Mouse (Mus musculus) midbrain, embryonic 12.5 days (tissue): ENCODE results near the gene Sema4a. TPM values are rescaled to one million over a fixed set of nuclear protein-coding genes. Genes with fewer than 3 reads are reported as not detected.

ENCODE experiments used
- ATAC-seq: fragments of 200-750 bp; cut with Nextera tagmentation; 2 replicates; pipeline ENCODE4 v1.8.0; 2017; ENCODE audit warnings: low read depth, moderate TSS enrichment, moderate library complexity; ENCODE audit not compliant: low FRiP score
- H3K27ac ChIP-seq: fragments of 300-500 bp; sonication (generic); replicated peaks from 2 replicates; pipeline ENCODE4 v1.5.1; 2016; ENCODE audit warnings: mild to moderate bottlenecking
- H3K27me3 ChIP-seq: fragments of 300-500 bp; sonication (generic); 2 replicates; pipeline ENCODE4 v1.6.1; 2016; ENCODE audit warnings: mild to moderate bottlenecking
- H3K36me3 ChIP-seq: fragments of 300-500 bp; sonication (generic); 2 replicates; pipeline ENCODE4 v1.6.1; 2016
- H3K4me1 ChIP-seq: fragments of 300-500 bp; sonication (generic); 2 replicates; pipeline ENCODE4 v1.6.1; 2016
- H3K4me2 ChIP-seq: fragments of 300-500 bp; sonication (generic); replicated peaks from 2 replicates; pipeline ENCODE4 v1.6.1; 2016; ENCODE audit warnings: mild to moderate bottlenecking, moderate library complexity
- H3K4me3 ChIP-seq: fragments of 300-500 bp; sonication (generic); 2 replicates; pipeline ENCODE4 v1.5.1; 2016; ENCODE audit warnings: mild to moderate bottlenecking
- H3K9ac ChIP-seq: fragments of 300-500 bp; sonication (generic); replicated peaks from 2 replicates; pipeline ENCODE4 v1.6.1; 2016; ENCODE audit warnings: mild to moderate bottlenecking, moderate library complexity
- H3K9me3 ChIP-seq: fragments of 300-500 bp; sonication (generic); 2 replicates; pipeline ENCODE4 v1.6.1; 2016; ENCODE audit warnings: mild to moderate bottlenecking
- WGBS: fragments of 180-500 bp; shearing (Covaris S2); methylation state at CpG from one replicate; pipeline ENCODE4 v1.1.7; 2016; 5-methylcytosine and 5-hydroxymethylcytosine counted together
- polyA plus RNA-seq: library from polyadenylated mRNA; unstranded; fragments of >200 nt; fragmentation: Nextera tagmentation; extraction: Ambion mirVana; gene quantifications from 2 replicates; pipeline ENCODE4 v1.2.1, GENCODE M21; 2016

Sema4a gene
- polyA plus RNA-seq, 1 experiment from 2014 or later, result 20.3 TPM

DNA sequence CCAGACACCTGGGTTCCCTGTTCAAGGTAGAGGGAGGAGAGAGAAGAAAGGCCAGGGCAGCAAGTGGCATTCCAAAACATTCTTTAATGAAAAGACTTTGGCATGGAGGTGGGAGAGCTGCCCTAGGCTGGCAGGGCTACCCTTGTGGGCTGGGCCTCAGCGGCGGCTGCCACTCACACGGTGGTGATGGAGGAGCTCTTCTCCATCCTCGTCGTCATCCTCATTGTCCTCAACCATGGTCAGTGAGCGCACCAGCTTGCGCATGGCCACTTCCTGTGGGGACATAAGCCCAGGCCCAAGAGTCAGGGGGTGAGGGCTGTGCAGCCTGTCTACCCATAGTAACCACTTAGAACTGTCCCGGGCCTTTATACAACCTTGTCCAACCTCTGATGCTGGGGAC, 22.2 kb upstream of the Sema4a start:
- Histone ChIP-seq H3K27ac (no peak overlapping the region), H3K36me3 (no peaks in the 10 kb centered on the region), H3K9me3 (no peaks in the 10 kb centered on the region), H3K4me1 (peaks cover 14% of the 10 kb centered on the region), H3K27me3 (peaks cover 80% of the 10 kb centered on the region), H3K4me3 (no peak overlapping the region), H3K4me2 (no peak overlapping the region), H3K9ac (no peak overlapping the region)
- ATAC-seq, result no peak
- 76% methylated on average over 8 of the region's 8 CpGs for WGBS

- no peak overlapping the region; the same call in 1 of the 2 replicates for H3K9ac ChIP-seq
- H3K4me1 ChIP-seq, result peaks cover 13% of the 10 kb centered on the region
- H3K9me3 ChIP-seq, result no peaks in the 10 kb centered on the region
- no peak overlapping the region for H3K4me3 ChIP-seq
- WGBS, result 29% methylated on average over 18 of the region's 18 CpGs
- no peak overlapping the region for H3K4me2 ChIP-seq
- H3K36me3 ChIP-seq, result no peaks in the 10 kb centered on the region
- peaks cover 72% of the 10 kb centered on the region for H3K27me3 ChIP-seq
- ATAC-seq, result no peak
- H3K27ac ChIP-seq, result no peak overlapping the region
Measured at GRCm38 (mm10) chr3:88482336-88482735, 21.4 kb upstream of the Sema4a start.

DNA sequence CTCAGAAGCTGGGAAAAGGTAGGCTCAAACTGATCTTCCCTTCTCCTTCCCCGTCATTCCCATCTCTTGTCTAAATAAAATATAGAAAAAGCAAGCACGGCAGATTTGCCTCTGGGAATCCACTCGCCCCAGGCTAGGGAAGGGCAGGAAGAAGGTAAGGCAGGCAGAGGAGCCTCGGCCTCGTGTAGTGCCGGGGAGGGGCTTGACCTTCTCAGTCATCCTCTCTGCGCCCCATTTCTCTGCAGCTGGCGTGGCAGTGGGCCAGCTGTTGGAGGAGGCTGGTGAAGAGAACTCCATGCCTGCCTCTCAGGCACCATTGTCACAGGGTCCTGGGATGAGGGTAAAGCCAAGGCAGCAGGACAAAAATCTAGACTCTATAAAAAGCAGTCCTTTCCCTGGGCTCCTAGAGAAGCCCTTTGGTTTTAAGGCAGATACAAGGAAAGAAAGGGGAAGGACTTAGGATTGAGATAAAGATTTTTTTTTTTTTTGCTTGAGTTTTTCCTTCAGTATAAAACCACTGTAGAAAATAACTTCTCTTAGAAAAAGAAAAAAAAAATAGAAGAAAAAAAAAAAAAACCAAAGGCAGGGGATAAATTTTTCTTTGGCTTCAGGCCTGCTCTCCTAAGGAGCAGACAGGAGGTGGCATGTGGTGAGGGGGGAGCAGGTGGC, 20.5 kb upstream of the Sema4a start:
- H3K4me3 ChIP-seq, result no peak overlapping the region
- H3K4me1 ChIP-seq, result peaks cover 13% of the 10 kb centered on the region
- H3K27me3 ChIP-seq, result peaks cover 64% of the 10 kb centered on the region
- H3K9me3 ChIP-seq, result no peaks in the 10 kb centered on the region
- H3K9ac ChIP-seq, result no peak overlapping the region
- H3K36me3 ChIP-seq, result no peaks in the 10 kb centered on the region
- WGBS, result 61% methylated on average over 8 of the region's 8 CpGs
- no peak for ATAC-seq
- H3K4me2 ChIP-seq, result no peak overlapping the region
- H3K27ac ChIP-seq, result no peak overlapping the region

DNA sequence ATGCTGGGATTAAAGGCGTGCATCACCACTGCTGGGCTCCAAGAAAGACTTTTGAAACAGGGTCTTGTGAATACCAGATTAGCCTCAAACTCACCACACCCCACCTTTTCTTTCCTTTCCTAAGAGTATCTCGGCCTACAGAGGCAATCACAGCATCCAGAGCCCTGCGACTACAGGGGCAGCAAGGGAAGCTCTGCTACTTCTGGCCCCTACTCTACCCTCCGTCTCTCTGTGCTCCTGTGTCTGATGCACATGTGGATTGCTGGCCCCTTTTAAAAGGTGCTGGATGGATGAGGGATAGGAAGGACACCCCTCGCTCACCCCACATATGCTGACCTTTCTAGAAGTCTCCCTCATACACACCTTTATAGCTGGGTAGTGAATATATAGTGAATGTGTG, 19.7 kb upstream of the Sema4a start:
- no peak overlapping the region for H3K9ac ChIP-seq
- H3K4me2 ChIP-seq, result no peak overlapping the region
- no peak overlapping the region for H3K4me3 ChIP-seq
- H3K27me3 ChIP-seq, result peaks cover 56% of the 10 kb centered on the region
- no peak for ATAC-seq
- 89% methylated on average over 5 of the region's 5 CpGs for WGBS
- H3K27ac ChIP-seq, result no peak overlapping the region
- H3K36me3 ChIP-seq, result no peaks in the 10 kb centered on the region
- no peaks in the 10 kb centered on the region for H3K9me3 ChIP-seq
- H3K4me1 ChIP-seq, result peaks cover 13% of the 10 kb centered on the region

- Histone ChIP-seq H3K27ac (no peak overlapping the region), H3K4me1 (peaks cover 10% of the 10 kb centered on the region), H3K36me3 (no peaks in the 10 kb centered on the region), H3K27me3 (peaks cover 47% of the 10 kb centered on the region), H3K4me2 (no peak overlapping the region), H3K4me3 (no peak overlapping the region), H3K9ac (no peak overlapping the region), H3K9me3 (no peaks in the 10 kb centered on the region)
- no peak for ATAC-seq
- 92% methylated on average over 4 of the region's 4 CpGs for WGBS
Measured at GRCm38 (mm10) chr3:88479828-88480227, 18.8 kb upstream of the Sema4a start.

DNA sequence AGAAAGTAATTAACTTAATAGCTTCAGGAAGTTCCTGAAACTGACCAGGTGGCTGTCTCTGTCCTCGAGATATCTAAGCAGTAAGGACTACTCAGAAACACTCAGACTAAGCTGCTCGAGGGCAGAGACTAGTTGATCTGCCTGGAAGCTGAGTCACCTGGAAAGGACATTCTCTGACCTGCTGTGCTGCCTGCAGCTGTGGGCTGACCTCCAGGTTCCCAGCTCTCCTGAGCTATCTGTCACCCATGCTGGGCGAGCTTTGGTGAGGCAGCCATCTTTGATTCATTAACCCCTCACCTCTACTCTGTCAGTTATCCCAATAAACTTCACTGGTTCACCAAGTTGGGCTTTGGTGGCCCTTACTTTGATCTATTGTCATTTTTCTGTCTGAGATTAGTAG, 18.2 kb upstream of the Sema4a start:
- Histone ChIP-seq H3K4me3 (no peak overlapping the region), H3K9ac (no peak overlapping the region)
- WGBS, result 66% methylated on average over 3 of the region's 3 CpGs

DNA sequence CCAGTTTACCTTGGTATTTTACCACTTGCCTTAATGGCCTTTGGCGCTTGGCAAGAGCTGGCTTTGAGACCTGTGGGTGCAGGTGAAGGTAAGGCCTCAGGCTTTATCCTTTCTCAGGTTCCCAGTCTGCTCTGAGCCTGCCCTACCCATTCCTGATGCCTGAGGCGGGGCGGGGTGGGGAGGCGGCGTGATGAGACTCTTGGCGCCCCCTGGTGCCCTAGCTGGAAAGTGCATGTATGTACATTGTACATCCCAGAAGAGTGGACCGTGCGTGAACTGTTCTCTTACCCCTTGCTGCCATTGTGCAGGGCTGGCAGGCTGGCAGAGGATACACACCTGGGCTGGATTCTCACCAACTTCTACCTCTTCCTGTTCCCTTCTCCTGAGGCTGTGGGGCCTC, 16.8 kb upstream of the Sema4a start:
- Histone ChIP-seq H3K4me2 (no peak overlapping the region), H3K9me3 (no peaks in the 10 kb centered on the region), H3K27me3 (peaks cover 26% of the 10 kb centered on the region), H3K9ac (no peak overlapping the region), H3K4me1 (peaks cover 12% of the 10 kb centered on the region; the same call in 1 of the 2 replicates), H3K4me3 (no peak overlapping the region), H3K27ac (no peak overlapping the region), H3K36me3 (no peaks in the 10 kb centered on the region)
- WGBS, result 1% methylated on average over 8 of the region's 8 CpGs
- peak; percentile 78 for ATAC-seq

More for the DNA sequence above, 18.2 kb upstream of the Sema4a start:
- H3K9me3 ChIP-seq, result no peaks in the 10 kb centered on the region
- no peak overlapping the region for H3K27ac ChIP-seq
- no peaks in the 10 kb centered on the region for H3K36me3 ChIP-seq
- H3K4me1 ChIP-seq, result 0 out of 2 replicates have a peak, but pooled peaks cover 5% of the 10 kb centered on the region
- ATAC-seq, result no peak
- H3K4me2 ChIP-seq, result no peak overlapping the region
- H3K27me3 ChIP-seq, result peaks cover 40% of the 10 kb centered on the region

- Histone ChIP-seq H3K9ac (no peak overlapping the region), H3K4me2 (no peak overlapping the region), H3K4me1 (peaks cover 10% of the 10 kb centered on the region; the same call in 1 of the 2 replicates), H3K36me3 (no peaks in the 10 kb centered on the region), H3K4me3 (no peak overlapping the region), H3K9me3 (no peaks in the 10 kb centered on the region), H3K27ac (no peak overlapping the region), H3K27me3 (peaks cover 17% of the 10 kb centered on the region)
- WGBS, result 66% methylated on average over 6 of the region's 6 CpGs
- no peak for ATAC-seq
Measured at GRCm38 (mm10) chr3:88476403-88476802, 15.4 kb upstream of the Sema4a start.

DNA sequence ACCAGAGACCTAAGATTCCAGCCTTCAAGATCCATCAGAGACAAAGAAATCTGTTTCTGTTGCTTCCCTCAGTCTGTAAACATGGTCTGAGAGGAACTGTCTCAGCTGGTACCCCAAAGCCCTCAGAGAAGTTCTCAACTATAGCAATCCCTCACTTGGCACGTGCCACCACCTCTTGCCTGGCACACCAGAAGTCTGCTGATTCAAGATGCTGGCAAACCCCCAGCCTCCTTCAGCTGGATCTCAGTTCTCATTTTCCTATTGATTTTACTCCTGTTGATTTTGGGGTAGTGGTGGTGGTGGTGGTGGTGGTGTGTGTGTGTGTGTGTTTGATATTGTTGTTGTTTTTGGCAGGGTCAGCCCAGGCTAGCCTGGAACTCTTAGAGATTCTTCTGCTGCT, 12.6 kb upstream of the Sema4a start:
- Histone ChIP-seq H3K9me3 (no peaks in the 10 kb centered on the region), H3K27me3 (peaks cover 5% of the 10 kb centered on the region; the same call in 1 of the 2 replicates), H3K4me2 (no peak overlapping the region), H3K36me3 (no peaks in the 10 kb centered on the region), H3K4me1 (peaks cover 10% of the 10 kb centered on the region; the same call in 1 of the 2 replicates), H3K4me3 (no peak overlapping the region), H3K9ac (no peak overlapping the region), H3K27ac (no peak overlapping the region)
- no peak for ATAC-seq
- WGBS, result 88% methylated on average over 1 of the region's 1 CpGs

DNA sequence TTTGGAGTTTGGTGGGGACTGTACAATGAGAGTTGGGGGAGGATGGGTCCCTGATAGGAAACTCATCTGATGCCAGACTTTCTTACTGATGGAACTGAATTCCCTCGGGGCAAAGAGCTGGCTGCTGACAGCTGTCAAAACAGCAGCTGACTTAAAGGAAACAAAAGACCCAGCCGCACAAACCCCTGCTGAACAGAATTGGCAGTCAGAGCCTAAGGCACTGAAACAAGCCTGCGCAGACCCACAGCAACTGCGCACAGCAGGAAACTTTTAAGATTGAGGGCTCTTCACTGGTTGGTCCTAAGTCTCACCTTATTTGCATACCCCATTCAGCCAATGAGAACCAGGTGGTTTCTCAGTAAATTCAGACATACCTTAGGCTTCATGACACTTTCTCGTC, 12.0 kb upstream of the Sema4a start:
- ATAC-seq, result 0 out of 2 replicates have a peak, but pooled peaks have one; percentile 44
- H3K36me3 ChIP-seq, result no peaks in the 10 kb centered on the region
- H3K9ac ChIP-seq, result no peak overlapping the region
- 34% methylated on average over 5 of the region's 5 CpGs for WGBS
- H3K4me1 ChIP-seq, result peaks cover 10% of the 10 kb centered on the region; the same call in 1 of the 2 replicates
- 0 out of 2 replicates have a peak, but pooled peaks cover 6% of the 10 kb centered on the region for H3K27me3 ChIP-seq
- H3K4me2 ChIP-seq, result no peak overlapping the region
- H3K27ac ChIP-seq, result no peak overlapping the region
- no peak overlapping the region for H3K4me3 ChIP-seq
- no peaks in the 10 kb centered on the region for H3K9me3 ChIP-seq

DNA sequence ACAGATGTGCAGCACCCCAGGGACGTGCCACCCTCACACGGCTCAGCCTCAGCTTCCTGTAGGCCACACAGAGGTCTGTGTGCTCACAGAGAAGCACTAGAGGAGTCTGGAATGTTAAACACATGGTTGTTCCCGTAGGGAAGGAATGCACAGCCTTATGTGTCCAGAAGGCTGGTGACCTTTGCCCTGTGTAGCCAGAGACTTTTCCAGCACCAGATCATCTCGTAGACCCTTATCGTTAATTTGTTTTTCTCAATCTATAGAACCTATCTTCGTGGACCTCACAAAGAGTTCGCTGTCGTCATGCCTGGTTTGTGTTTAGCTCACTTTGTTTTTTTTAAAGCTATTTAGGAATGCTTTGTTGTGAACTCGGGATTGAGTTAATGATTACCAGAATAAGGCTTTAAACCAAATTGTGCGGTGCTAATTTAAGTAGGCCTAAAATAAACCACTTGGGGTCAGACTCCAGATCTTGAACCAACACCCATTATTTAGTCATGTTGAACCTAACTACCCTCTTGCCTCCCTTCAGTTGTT, 10.0 kb upstream of the Sema4a start:
- Histone ChIP-seq H3K9me3 (no peaks in the 10 kb centered on the region), H3K9ac (no peak overlapping the region), H3K4me1 (peaks cover 12% of the 10 kb centered on the region; the same call in 1 of the 2 replicates), H3K4me3 (no peak overlapping the region), H3K27ac (no peak overlapping the region), H3K36me3 (no peaks in the 10 kb centered on the region), H3K4me2 (no peak overlapping the region), H3K27me3 (0 out of 2 replicates have a peak, but pooled peaks cover 12% of the 10 kb centered on the region)
- WGBS, result 70% methylated on average over 10 of the region's 10 CpGs
- no peak for ATAC-seq

DNA sequence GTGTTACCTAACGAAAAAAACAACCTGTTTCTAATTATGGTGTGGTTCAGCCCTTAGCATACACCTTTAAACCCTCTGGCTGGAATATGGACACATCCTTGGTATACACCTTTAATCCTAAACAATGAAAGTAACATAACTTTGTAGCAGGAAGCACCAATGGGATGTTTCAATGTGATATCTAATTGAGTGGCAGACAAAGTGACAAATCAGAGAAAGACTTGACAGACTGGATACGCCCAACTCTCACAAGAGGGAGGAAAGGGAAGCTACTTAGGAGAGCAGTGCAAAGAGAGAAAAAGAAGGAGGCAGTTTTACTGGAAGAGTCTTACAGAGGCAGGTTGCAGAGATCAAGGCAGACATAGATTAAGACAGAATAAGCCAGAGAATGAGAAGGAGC, 8.5 kb upstream of the Sema4a start:
- peaks cover 12% of the 10 kb centered on the region; the same call in 1 of the 2 replicates for H3K4me1 ChIP-seq
- no peak overlapping the region for H3K9ac ChIP-seq
- H3K9me3 ChIP-seq, result no peaks in the 10 kb centered on the region
- 84% methylated on average over 2 of the region's 2 CpGs for WGBS
- no peak overlapping the region for H3K4me2 ChIP-seq
- H3K4me3 ChIP-seq, result no peak overlapping the region
- 0 out of 2 replicates have a peak, but pooled peaks cover 12% of the 10 kb centered on the region for H3K27me3 ChIP-seq
- H3K27ac ChIP-seq, result no peak overlapping the region
- H3K36me3 ChIP-seq, result no peaks in the 10 kb centered on the region
- no peak for ATAC-seq
